Mouse (Mus musculus) cerebellum, postnatal 36 days (tissue): Measurements from ENCODE around the gene Hnrnph1.
A peak's percentile ranks its signal among the peaks of the same experiment; 100 is the strongest.
"Not testable (repeated sequence)": the region's sequence is repeated elsewhere in the genome, so short reads cannot be mapped to it uniquely, and the experiment has no call there.

Experiments
- DNase-seq, 2 experiments: peaks; one replicate each; pipeline ENCODE4 v3.0.0; 2021 to 2022; ENCODE audit warnings: mixed read lengths in 2 of 2

Hnrnph1 gene

GRCm38 (mm10) chr11:50376911-50377891 is at the start of gene Hnrnph1:
Hnrnph1 (plus strand) TSS chr11:50376990.
- DNase-seq: peak; percentile 99

- no peak for DNase-seq
These were observed 48.6 kb upstream of the Hnrnph1 start for GRCm38 (mm10) chr11:50328075-50328625.

- DNase-seq: no peak
These were observed 47.4 kb upstream of the Hnrnph1 start for GRCm38 (mm10) chr11:50329378-50329777.

GRCm38 (mm10) chr11:50333181-50333580 is 43.6 kb upstream of the Hnrnph1 start:
- no peak for DNase-seq

- DNase-seq: no peak
These were observed 40.7 kb upstream of the Hnrnph1 start for GRCm38 (mm10) chr11:50336126-50336525.

- DNase-seq: no peak
These were observed 39.9 kb upstream of the Hnrnph1 start for GRCm38 (mm10) chr11:50336891-50337290.

GRCm38 (mm10) chr11:50345486-50345885 is 31.3 kb upstream of the Hnrnph1 start:
- DNase-seq: no peak

- DNase-seq: no peak
These were observed 30.3 kb upstream of the Hnrnph1 start for GRCm38 (mm10) chr11:50346256-50347032.

GRCm38 (mm10) chr11:50352177-50352576 is 24.6 kb upstream of the Hnrnph1 start:
- DNase-seq: no peak

- DNase-seq: no peak
These were observed 22.6 kb upstream of the Hnrnph1 start, which contains the start of gene Cby3 for GRCm38 (mm10) chr11:50354162-50354561. Cby3 (plus strand) TSS chr11:50354462.

- DNase-seq: no peak
These were observed 21.9 kb upstream of the Hnrnph1 start for GRCm38 (mm10) chr11:50354851-50355250.

GRCm38 (mm10) chr11:50355395-50355794 is 21.4 kb upstream of the Hnrnph1 start:
- DNase-seq: no peak

GRCm38 (mm10) chr11:50358950-50359861 is 17.6 kb upstream of the Hnrnph1 start:
- peak; percentile 56 to 60 for DNase-seq

- DNase-seq: not testable (repeated sequence)
These were observed 15.5 kb upstream of the Hnrnph1 start for GRCm38 (mm10) chr11:50361282-50361681.

GRCm38 (mm10) chr11:50364548-50364947 is 12.2 kb upstream of the Hnrnph1 start:
- peak; percentile 71 to 87 for DNase-seq

- no peak for DNase-seq
These were observed 11.5 kb upstream of the Hnrnph1 start for GRCm38 (mm10) chr11:50365322-50365721.

- DNase-seq: no peak
These were observed 9.3 kb upstream of the Hnrnph1 start for GRCm38 (mm10) chr11:50367531-50367930.

GRCm38 (mm10) chr11:50369360-50369911 is 7.4 kb upstream of the Hnrnph1 start:
- no peak for DNase-seq

GRCm38 (mm10) chr11:50370969-50371368 is 5.8 kb upstream of the Hnrnph1 start:
- DNase-seq: no peak

GRCm38 (mm10) chr11:50371399-50371841 is 5.4 kb upstream of the Hnrnph1 start:
- peak; percentile 75 to 77 for DNase-seq

GRCm38 (mm10) chr11:50371911-50372310 is 4.9 kb upstream of the Hnrnph1 start:
- no peak for DNase-seq

GRCm38 (mm10) chr11:50373086-50373485 is 3.7 kb upstream of the Hnrnph1 start:
- no peak for DNase-seq
